Mouse (Mus musculus): ENCODE data around the gene Rap1a. TPM values are rescaled to one million over a fixed set of nuclear protein-coding genes. Genes with fewer than 3 reads are reported as not detected.

Rap1a gene
- polyA plus RNA-seq, 1 experiment from 2014 or later = 67.8 TPM

- Histone ChIP-seq H3K27ac (no peak overlapping the region), H3K36me3 (replicated peaks; ENCODE audit: control insufficient read depth, insufficient read depth) (no peaks in the 10 kb centered on the region), H3K27me3 (ENCODE audit: control insufficient read depth, insufficient read depth, low read length) (no peaks in the 10 kb centered on the region), H3K4me3 (replicated peaks; ENCODE audit: low read length) (no peak overlapping the region), H3K9ac (no peak overlapping the region), H3K4me2 (replicated peaks) (no peak overlapping the region), H3K4me1 (replicated peaks; ENCODE audit: control insufficient read depth, insufficient read depth, low read length) (no peaks in the 10 kb centered on the region), H3K9me3 (ENCODE audit: control insufficient read depth, low read length) (no peaks in the 10 kb centered on the region)
- ATAC-seq (ENCODE audit: low FRiP score) = no peak
- 89% methylated on average over 1 of the region's 1 CpGs for WGBS
- no peak for DNase-seq (ENCODE audit: low spot score)
These were observed 6.5 kb upstream of the Rap1a start for GRCm38 (mm10) chr3:105807672-105808071.

- H3K27me3 ChIP-seq (ENCODE audit: control insufficient read depth, insufficient read depth, low read length) = no peaks in the 10 kb centered on the region
- H3K9ac ChIP-seq = no peak overlapping the region
- H3K4me2 ChIP-seq (replicated peaks) = no peak overlapping the region
- H3K36me3 ChIP-seq (replicated peaks; ENCODE audit: control insufficient read depth, insufficient read depth) = no peaks in the 10 kb centered on the region
- no peaks in the 10 kb centered on the region for H3K9me3 ChIP-seq (ENCODE audit: control insufficient read depth, low read length)
- ATAC-seq (ENCODE audit: low FRiP score) = no peak
- no peak overlapping the region for H3K27ac ChIP-seq
- no peaks in the 10 kb centered on the region; the same call in 1 of the 2 replicates for H3K4me1 ChIP-seq (replicated peaks; ENCODE audit: control insufficient read depth, insufficient read depth, low read length)
- DNase-seq (ENCODE audit: low spot score) = no peak
- WGBS = 62% methylated on average over 11 of the region's 11 CpGs
- no peak overlapping the region for H3K4me3 ChIP-seq (replicated peaks; ENCODE audit: low read length)
These were observed 5.5 kb upstream of the Rap1a start for GRCm38 (mm10) chr3:105806519-105807249.

- Histone ChIP-seq H3K36me3 (replicated peaks; ENCODE audit: control insufficient read depth, insufficient read depth) (no peaks in the 10 kb centered on the region), H3K9me3 (ENCODE audit: control insufficient read depth, low read length) (no peaks in the 10 kb centered on the region), H3K9ac (no peak overlapping the region), H3K4me3 (replicated peaks; ENCODE audit: low read length) (no peak overlapping the region), H3K27me3 (ENCODE audit: control insufficient read depth, insufficient read depth, low read length) (no peaks in the 10 kb centered on the region), H3K4me2 (replicated peaks) (no peak overlapping the region), H3K27ac (no peak overlapping the region), H3K4me1 (replicated peaks; ENCODE audit: control insufficient read depth, insufficient read depth, low read length) (peaks cover 18% of the 10 kb centered on the region)
- ATAC-seq (ENCODE audit: low FRiP score) (no peak), DNase-seq (ENCODE audit: low spot score) (no peak)
- 88% methylated on average over 11 of the region's 11 CpGs for WGBS
These were observed 2.5 kb upstream of the Rap1a start for GRCm38 (mm10) chr3:105803600-105803999.

- under 1% methylated on average over 25 of the region's 59 CpGs for WGBS
- peak overlapping the region; percentile 84 for H3K4me3 ChIP-seq (replicated peaks; ENCODE audit: low read length)
- H3K27me3 ChIP-seq (ENCODE audit: control insufficient read depth, insufficient read depth, low read length) = no peaks in the 10 kb centered on the region
- DNase-seq (ENCODE audit: low spot score) (peak; percentile 25), ATAC-seq (ENCODE audit: low FRiP score) (peak; percentile 78)
- no peaks in the 10 kb centered on the region for H3K36me3 ChIP-seq (replicated peaks; ENCODE audit: control insufficient read depth, insufficient read depth)
- H3K27ac ChIP-seq = peak overlapping the region; percentile 91
- peak overlapping the region; percentile 91 for H3K9ac ChIP-seq
- no peaks in the 10 kb centered on the region for H3K9me3 ChIP-seq (ENCODE audit: control insufficient read depth, low read length)
- H3K4me2 ChIP-seq (replicated peaks) = peak overlapping the region; percentile 84
- H3K4me1 ChIP-seq (replicated peaks; ENCODE audit: control insufficient read depth, insufficient read depth, low read length) = peaks cover 24% of the 10 kb centered on the region
These were observed 403 bp downstream of the Rap1a start for GRCm38 (mm10) chr3:105800675-105801190.

GRCm38 (mm10) chr3:105800156-105800674 is 921 bp downstream of the Rap1a start:
- H3K27me3 ChIP-seq (ENCODE audit: control insufficient read depth, insufficient read depth, low read length) = no peaks in the 10 kb centered on the region
- peak overlapping the region; percentile 84 for H3K4me2 ChIP-seq (replicated peaks)
- peak overlapping the region; percentile 91; the same call in 1 of the 2 replicates for H3K27ac ChIP-seq
- H3K9ac ChIP-seq = peak overlapping the region; percentile 91
- no peaks in the 10 kb centered on the region for H3K36me3 ChIP-seq (replicated peaks; ENCODE audit: control insufficient read depth, insufficient read depth)
- ATAC-seq (ENCODE audit: low FRiP score) = no peak
- H3K4me1 ChIP-seq (replicated peaks; ENCODE audit: control insufficient read depth, insufficient read depth, low read length) = peaks cover 24% of the 10 kb centered on the region
- H3K4me3 ChIP-seq (replicated peaks; ENCODE audit: low read length) = peak overlapping the region; percentile 84
- no peaks in the 10 kb centered on the region for H3K9me3 ChIP-seq (ENCODE audit: control insufficient read depth, low read length)
- DNase-seq (ENCODE audit: low spot score) = peak; percentile 28
- WGBS = 2% methylated on average over 12 of the region's 12 CpGs

GRCm38 (mm10) chr3:105799375-105799774 is 1.8 kb downstream of the Rap1a start:
- Histone ChIP-seq H3K27me3 (ENCODE audit: control insufficient read depth, insufficient read depth, low read length) (no peaks in the 10 kb centered on the region), H3K4me2 (replicated peaks) (peak overlapping the region; percentile 84), H3K4me3 (replicated peaks; ENCODE audit: low read length) (peak overlapping the region; percentile 84; the same call in 1 of the 2 replicates), H3K9me3 (ENCODE audit: control insufficient read depth, low read length) (no peaks in the 10 kb centered on the region), H3K9ac (peak overlapping the region; percentile 91; the same call in 1 of the 2 replicates), H3K36me3 (replicated peaks; ENCODE audit: control insufficient read depth, insufficient read depth) (no peaks in the 10 kb centered on the region), H3K4me1 (replicated peaks; ENCODE audit: control insufficient read depth, insufficient read depth, low read length) (peaks cover 24% of the 10 kb centered on the region), H3K27ac (no peak overlapping the region)
- DNase-seq (ENCODE audit: low spot score) (no peak), ATAC-seq (ENCODE audit: low FRiP score) (no peak)
- 78% methylated on average over 4 of the region's 4 CpGs for WGBS

GRCm38 (mm10) chr3:105798770-105799169 is 2.4 kb downstream of the Rap1a start:
- Histone ChIP-seq H3K4me3 (replicated peaks; ENCODE audit: low read length) (no peak overlapping the region), H3K4me2 (replicated peaks) (peak overlapping the region; percentile 84), H3K27me3 (ENCODE audit: control insufficient read depth, insufficient read depth, low read length) (no peaks in the 10 kb centered on the region), H3K9ac (no peak overlapping the region), H3K27ac (no peak overlapping the region), H3K36me3 (replicated peaks; ENCODE audit: control insufficient read depth, insufficient read depth) (no peaks in the 10 kb centered on the region), H3K9me3 (ENCODE audit: control insufficient read depth, low read length) (no peaks in the 10 kb centered on the region), H3K4me1 (replicated peaks; ENCODE audit: control insufficient read depth, insufficient read depth, low read length) (peaks cover 24% of the 10 kb centered on the region)
- DNase-seq (ENCODE audit: low spot score) (no peak), ATAC-seq (ENCODE audit: low FRiP score) (no peak)
- WGBS = 75% methylated on average over 2 of the region's 2 CpGs

- Histone ChIP-seq H3K4me1 (replicated peaks; ENCODE audit: control insufficient read depth, insufficient read depth, low read length) (peaks cover 24% of the 10 kb centered on the region), H3K27me3 (ENCODE audit: control insufficient read depth, insufficient read depth, low read length) (no peaks in the 10 kb centered on the region), H3K27ac (no peak overlapping the region), H3K9me3 (ENCODE audit: control insufficient read depth, low read length) (no peaks in the 10 kb centered on the region), H3K4me2 (replicated peaks) (no peak overlapping the region), H3K36me3 (replicated peaks; ENCODE audit: control insufficient read depth, insufficient read depth) (no peaks in the 10 kb centered on the region), H3K9ac (no peak overlapping the region), H3K4me3 (replicated peaks; ENCODE audit: low read length) (no peak overlapping the region)
- DNase-seq (ENCODE audit: low spot score) (no peak), ATAC-seq (ENCODE audit: low FRiP score) (no peak)
- WGBS = 86% methylated on average over 2 of the region's 2 CpGs
These were observed 3.7 kb downstream of the Rap1a start for GRCm38 (mm10) chr3:105797427-105797826.

GRCm38 (mm10) chr3:105796761-105797160 is 4.4 kb downstream of the Rap1a start:
- 81% methylated on average over 4 of the region's 4 CpGs for WGBS
- ATAC-seq (ENCODE audit: low FRiP score) (no peak), DNase-seq (ENCODE audit: low spot score) (no peak)
- no peaks in the 10 kb centered on the region for H3K27me3 ChIP-seq (ENCODE audit: control insufficient read depth, insufficient read depth, low read length)
- peaks cover 24% of the 10 kb centered on the region for H3K4me1 ChIP-seq (replicated peaks; ENCODE audit: control insufficient read depth, insufficient read depth, low read length)
- no peak overlapping the region for H3K9ac ChIP-seq
- H3K4me3 ChIP-seq (replicated peaks; ENCODE audit: low read length) = no peak overlapping the region
- no peak overlapping the region for H3K4me2 ChIP-seq (replicated peaks)
- H3K36me3 ChIP-seq (replicated peaks; ENCODE audit: control insufficient read depth, insufficient read depth) = no peaks in the 10 kb centered on the region
- H3K27ac ChIP-seq = no peak overlapping the region
- H3K9me3 ChIP-seq (ENCODE audit: control insufficient read depth, low read length) = no peaks in the 10 kb centered on the region
